Mouse (Mus musculus): ENCODE results near the gene Dlg2. TPM values are rescaled to one million over a fixed set of nuclear protein-coding genes. Genes with fewer than 3 reads are reported as not detected.
A peak's percentile ranks its signal among the peaks of the same experiment; 100 is the strongest.

Gene Dlg2
- polyA plus RNA-seq, 1 experiment from 2014 or later: 6.9 TPM

- 80% methylated on average over 2 of the region's 2 CpGs for WGBS
These were observed 938.3 kb downstream of the Dlg2 start for GRCm38 (mm10) chr7:91414749-91415148.

GRCm38 (mm10) chr7:91420215-91420614 is 943.7 kb downstream of the Dlg2 start:
- H3K4me1 ChIP-seq: no peaks in the 10 kb centered on the region
- H3K36me3 ChIP-seq: no peaks in the 10 kb centered on the region
- H3K9me3 ChIP-seq (replicated peaks): no peaks in the 10 kb centered on the region
- H3K27ac ChIP-seq: no peak overlapping the region
- no peak overlapping the region for H3K4me2 ChIP-seq (replicated peaks)
- ATAC-seq (ENCODE audit: low FRiP score): no peak
- H3K4me3 ChIP-seq: no peak overlapping the region
- no peak overlapping the region for H3K9ac ChIP-seq
- H3K27me3 ChIP-seq: no peaks in the 10 kb centered on the region
- WGBS: 86% methylated on average over 4 of the region's 4 CpGs

More at GRCm38 (mm10) chr7:91414749-91415148, 938.3 kb downstream of the Dlg2 start:
- Histone ChIP-seq H3K9ac (no peak overlapping the region), H3K36me3 (no peaks in the 10 kb centered on the region), H3K27ac (no peak overlapping the region), H3K4me2 (replicated peaks) (no peak overlapping the region), H3K27me3 (no peaks in the 10 kb centered on the region), H3K4me1 (no peaks in the 10 kb centered on the region), H3K9me3 (replicated peaks) (no peaks in the 10 kb centered on the region), H3K4me3 (no peak overlapping the region)
- ATAC-seq (ENCODE audit: low FRiP score): no peak

GRCm38 (mm10) chr7:91423784-91424183 is 947.3 kb downstream of the Dlg2 start:
- H3K4me1 ChIP-seq: no peaks in the 10 kb centered on the region
- H3K27ac ChIP-seq: no peak overlapping the region
- no peak overlapping the region for H3K9ac ChIP-seq
- no peaks in the 10 kb centered on the region for H3K36me3 ChIP-seq
- WGBS: 83% methylated on average over 4 of the region's 4 CpGs
- no peaks in the 10 kb centered on the region for H3K27me3 ChIP-seq
- ATAC-seq (ENCODE audit: low FRiP score): no peak
- H3K9me3 ChIP-seq (replicated peaks): no peaks in the 10 kb centered on the region
- no peak overlapping the region for H3K4me2 ChIP-seq (replicated peaks)
- no peak overlapping the region for H3K4me3 ChIP-seq

- Histone ChIP-seq H3K4me3 (no peak overlapping the region), H3K4me2 (replicated peaks) (no peak overlapping the region), H3K4me1 (no peaks in the 10 kb centered on the region), H3K27me3 (no peaks in the 10 kb centered on the region), H3K27ac (no peak overlapping the region), H3K36me3 (no peaks in the 10 kb centered on the region), H3K9me3 (replicated peaks) (no peaks in the 10 kb centered on the region), H3K9ac (no peak overlapping the region)
- ATAC-seq (ENCODE audit: low FRiP score): no peak
- WGBS: 75% methylated on average over 5 of the region's 5 CpGs
These were observed 953.3 kb downstream of the Dlg2 start for GRCm38 (mm10) chr7:91429712-91430275.

GRCm38 (mm10) chr7:91431594-91432240 is 955.2 kb downstream of the Dlg2 start:
- H3K4me1 ChIP-seq: no peaks in the 10 kb centered on the region
- H3K4me2 ChIP-seq (replicated peaks): no peak overlapping the region
- H3K4me3 ChIP-seq: no peak overlapping the region
- no peak overlapping the region for H3K9ac ChIP-seq
- H3K36me3 ChIP-seq: no peaks in the 10 kb centered on the region
- no peak overlapping the region for H3K27ac ChIP-seq
- no peaks in the 10 kb centered on the region for H3K27me3 ChIP-seq
- 43% methylated on average over 11 of the region's 11 CpGs for WGBS
- H3K9me3 ChIP-seq (replicated peaks): no peaks in the 10 kb centered on the region
- ATAC-seq (ENCODE audit: low FRiP score): no peak; the same call in 1 of the 2 replicates

- H3K9me3 ChIP-seq (replicated peaks): no peaks in the 10 kb centered on the region
- no peak overlapping the region for H3K4me2 ChIP-seq (replicated peaks)
- no peaks in the 10 kb centered on the region for H3K4me1 ChIP-seq
- no peaks in the 10 kb centered on the region for H3K27me3 ChIP-seq
- no peaks in the 10 kb centered on the region for H3K36me3 ChIP-seq
- WGBS: 93% methylated on average over 4 of the region's 4 CpGs
- H3K9ac ChIP-seq: no peak overlapping the region
- no peak overlapping the region for H3K27ac ChIP-seq
- H3K4me3 ChIP-seq: no peak overlapping the region
- no peak for ATAC-seq (ENCODE audit: low FRiP score)
These were observed 956.1 kb downstream of the Dlg2 start for GRCm38 (mm10) chr7:91432563-91432962.

- no peaks in the 10 kb centered on the region for H3K27me3 ChIP-seq
- WGBS: 86% methylated on average over 5 of the region's 5 CpGs
- ATAC-seq (ENCODE audit: low FRiP score): no peak
These were observed 958.3 kb downstream of the Dlg2 start for GRCm38 (mm10) chr7:91434739-91435138.

GRCm38 (mm10) chr7:91440326-91440725 is 963.9 kb downstream of the Dlg2 start:
- no peak overlapping the region for H3K4me2 ChIP-seq (replicated peaks)
- H3K27ac ChIP-seq: no peak overlapping the region
- 82% methylated on average over 6 of the region's 6 CpGs for WGBS
- H3K9ac ChIP-seq: no peak overlapping the region
- no peaks in the 10 kb centered on the region for H3K36me3 ChIP-seq
- H3K27me3 ChIP-seq: no peaks in the 10 kb centered on the region
- H3K4me3 ChIP-seq: no peak overlapping the region
- H3K9me3 ChIP-seq (replicated peaks): no peaks in the 10 kb centered on the region
- no peak for ATAC-seq (ENCODE audit: low FRiP score)
- H3K4me1 ChIP-seq: peaks cover 4% of the 10 kb centered on the region; the same call in 1 of the 2 replicates

More at GRCm38 (mm10) chr7:91434739-91435138, 958.3 kb downstream of the Dlg2 start:
- H3K36me3 ChIP-seq: no peaks in the 10 kb centered on the region
- no peak overlapping the region for H3K4me3 ChIP-seq
- no peak overlapping the region for H3K4me2 ChIP-seq (replicated peaks)
- no peak overlapping the region for H3K27ac ChIP-seq
- H3K4me1 ChIP-seq: no peaks in the 10 kb centered on the region
- H3K9ac ChIP-seq: no peak overlapping the region
- no peaks in the 10 kb centered on the region for H3K9me3 ChIP-seq (replicated peaks)

- no peak overlapping the region for H3K9ac ChIP-seq
- H3K27ac ChIP-seq: peak overlapping the region; percentile 46; the same call in 1 of the 2 replicates
- no peak overlapping the region for H3K4me3 ChIP-seq
- no peaks in the 10 kb centered on the region for H3K9me3 ChIP-seq (replicated peaks)
- H3K4me1 ChIP-seq: peaks cover 4% of the 10 kb centered on the region; the same call in 1 of the 2 replicates
- H3K4me2 ChIP-seq (replicated peaks): no peak overlapping the region
- no peaks in the 10 kb centered on the region for H3K36me3 ChIP-seq
- peak; percentile 86 for ATAC-seq (ENCODE audit: low FRiP score)
- 53% methylated on average over 11 of the region's 11 CpGs for WGBS
- no peaks in the 10 kb centered on the region for H3K27me3 ChIP-seq
These were observed 966.2 kb downstream of the Dlg2 start for GRCm38 (mm10) chr7:91442447-91443376.

GRCm38 (mm10) chr7:91443377-91443714 is 966.9 kb downstream of the Dlg2 start:
- WGBS: 56% methylated on average over 5 of the region's 5 CpGs

GRCm38 (mm10) chr7:91443913-91444312 is 967.4 kb downstream of the Dlg2 start:
- Histone ChIP-seq H3K9me3 (replicated peaks) (no peaks in the 10 kb centered on the region), H3K27me3 (no peaks in the 10 kb centered on the region), H3K36me3 (no peaks in the 10 kb centered on the region), H3K4me2 (replicated peaks) (no peak overlapping the region), H3K4me3 (no peak overlapping the region), H3K27ac (no peak overlapping the region), H3K4me1 (peaks cover 4% of the 10 kb centered on the region; the same call in 1 of the 2 replicates), H3K9ac (no peak overlapping the region)
- ATAC-seq (ENCODE audit: low FRiP score): no peak
- 74% methylated on average over 3 of the region's 3 CpGs for WGBS

More at GRCm38 (mm10) chr7:91443377-91443714, 966.9 kb downstream of the Dlg2 start:
- peak; percentile 34 for ATAC-seq (ENCODE audit: low FRiP score)
- H3K27ac ChIP-seq: peak overlapping the region; percentile 46; the same call in 1 of the 2 replicates
- peaks cover 4% of the 10 kb centered on the region; the same call in 1 of the 2 replicates for H3K4me1 ChIP-seq
- H3K27me3 ChIP-seq: no peaks in the 10 kb centered on the region
- no peaks in the 10 kb centered on the region for H3K36me3 ChIP-seq
- no peak overlapping the region for H3K4me2 ChIP-seq (replicated peaks)
- no peaks in the 10 kb centered on the region for H3K9me3 ChIP-seq (replicated peaks)
- H3K9ac ChIP-seq: no peak overlapping the region
- no peak overlapping the region for H3K4me3 ChIP-seq

GRCm38 (mm10) chr7:91444728-91445127 is 968.3 kb downstream of the Dlg2 start:
- Histone ChIP-seq H3K36me3 (no peaks in the 10 kb centered on the region), H3K9ac (no peak overlapping the region), H3K4me3 (no peak overlapping the region), H3K27me3 (no peaks in the 10 kb centered on the region), H3K4me2 (replicated peaks) (no peak overlapping the region), H3K9me3 (replicated peaks) (no peaks in the 10 kb centered on the region), H3K4me1 (peaks cover 4% of the 10 kb centered on the region; the same call in 1 of the 2 replicates), H3K27ac (no peak overlapping the region)
- ATAC-seq (ENCODE audit: low FRiP score): no peak
- WGBS: 77% methylated on average over 3 of the region's 3 CpGs
